Mouse (Mus musculus): ENCODE measurements around the gene Gng3.

- TF ChIP-seq GATA1 (IDR thresholded peaks at IDR 0.05; ENCODE audit: borderline replicate concordance, low read length) = no peak
- TF ChIP-seq FLI1 (IDR thresholded peaks at IDR 0.05; ENCODE audit: low read length) = peak; percentile 35; the same call in 1 of the 2 replicates
These were observed 19.2 kb downstream of the Gng3 start, which contains the start of gene Hnrnpul2 for GRCm38 (mm10) chr19:8819596-8820423.
